Mouse (Mus musculus): ENCODE results near the gene Hdc. TPM values are rescaled to one million over a fixed set of nuclear protein-coding genes. Genes with fewer than 3 reads are reported as not detected.

Hdc gene
- total and polyA plus RNA-seq, 3 experiments = 2.0 to 51.8 (median 10.2) TPM

- peak; percentile 62 for DNase-seq
Observed at GRCm38 (mm10) chr2:126552357-126553290, 66.5 kb downstream of the Hdc start, which contains the start of gene Slc27a2. Slc27a2 (plus strand) TSS chr2:126552407.

- DNase-seq = no peak
Observed at GRCm38 (mm10) chr2:126551896-126552295, 67.2 kb downstream of the Hdc start.

GRCm38 (mm10) chr2:126551244-126551890 lies 67.7 kb downstream of the Hdc start:
- DNase-seq = no peak

GRCm38 (mm10) chr2:126549681-126550080 lies 69.4 kb downstream of the Hdc start:
- no peak for DNase-seq

- no peak for DNase-seq
Observed at GRCm38 (mm10) chr2:126546392-126546791, 72.7 kb downstream of the Hdc start.

- DNase-seq = no peak
Observed at GRCm38 (mm10) chr2:126545297-126545696, 73.8 kb downstream of the Hdc start.

Other genes with a start within 250 kb of the Hdc start
- gene Atp8b4, start 118.6 kb downstream of the Hdc start, total RNA-seq (2021) = 1 to 10 TPM in 1 of 2 experiments, under 1 TPM in 1; 0.98 to 1.1 TPM
- 0.09 and 0.16 TPM in 2 replicates for gene Atp8b4, start 118.6 kb downstream of the Hdc start, polyA plus RNA-seq (2012; rRNA removed)
- 10 to 100 TPM; 19.8 to 62.9 TPM for gene Slc27a2, start 66.9 kb downstream of the Hdc start, total RNA-seq (2021)
- 20.4 and 29.0 TPM in 2 replicates for gene Slc27a2, start 66.9 kb downstream of the Hdc start, polyA plus RNA-seq (2012; rRNA removed)
- gene Gabpb1, start 57.0 kb upstream of the Hdc start, total RNA-seq (2021) = 10 to 100 TPM; 14.9 to 22.3 TPM
- gene Gabpb1, start 57.0 kb upstream of the Hdc start, polyA plus RNA-seq (2012; rRNA removed) = 1.9 and 4.1 TPM in 2 replicates
- 10 to 100 TPM; 72.7 to 79.8 TPM for gene Usp8, start 88.0 kb upstream of the Hdc start, total RNA-seq (2021)
- 10.8 and 13.2 TPM in 2 replicates for gene Usp8, start 88.0 kb upstream of the Hdc start, polyA plus RNA-seq (2012; rRNA removed)
- not detected for gene Usp50, start 164.2 kb upstream of the Hdc start, total RNA-seq (2021)
- gene Usp50, start 164.2 kb upstream of the Hdc start, polyA plus RNA-seq (2012; rRNA removed) = 0.30 and 0.54 TPM in 2 replicates

Data from adrenal gland, adult 2 months (tissue).